Mouse (Mus musculus) midbrain, embryonic 14.5 days (tissue): ENCODE measurements around the gene Chrnb1. TPM values are rescaled to one million over a fixed set of nuclear protein-coding genes. Genes with fewer than 3 reads are reported as not detected.

ENCODE experiments used
- ATAC-seq: fragments of 200-750 bp; cut with Nextera tagmentation; 2 replicates; pipeline ENCODE4 v1.8.0; 2017; ENCODE audit warnings: moderate number of reproducible peaks, moderate library complexity; ENCODE audit not compliant: low FRiP score, low TSS enrichment
- DNase-seq: peaks from one replicate; pipeline ENCODE4 v3.0.0-alpha.2; 2015
- H3K27ac ChIP-seq: fragments of 300-500 bp; sonication (generic); replicated peaks from 2 replicates; pipeline ENCODE4 v1.5.1; 2014; ENCODE audit warnings: mild to moderate bottlenecking, low read depth, low read length, moderate library complexity
- H3K27me3 ChIP-seq: fragments of 300-500 bp; sonication (generic); 2 replicates; pipeline ENCODE4 v1.6.1; 2014; ENCODE audit warnings: low read length, control low read depth, mixed read lengths; ENCODE audit not compliant: control insufficient read depth, insufficient read depth
- H3K36me3 ChIP-seq: fragments of 300-500 bp; sonication (generic); 2 replicates; pipeline ENCODE4 v1.6.1; 2014; ENCODE audit warnings: low read length, control low read depth; ENCODE audit not compliant: control insufficient read depth, insufficient read depth
- H3K4me1 ChIP-seq: fragments of 300-500 bp; sonication (generic); 2 replicates; pipeline ENCODE4 v1.6.1; 2014; ENCODE audit warnings: mild to moderate bottlenecking, antibody characterized with exemption, low read length, control low read depth; ENCODE audit not compliant: control insufficient read depth, insufficient read depth
- H3K4me2 ChIP-seq: fragments of 300-500 bp; sonication (generic); 2 replicates; pipeline ENCODE4 v1.6.1; 2014; ENCODE audit warnings: mild to moderate bottlenecking, low read length, moderate library complexity
- H3K4me3 ChIP-seq: fragments of 300-500 bp; sonication (generic); replicated peaks from 2 replicates; pipeline ENCODE4 v1.5.1; 2014; ENCODE audit warnings: low read depth, low read length
- H3K9ac ChIP-seq: fragments of 300-500 bp; sonication (generic); replicated peaks from 2 replicates; pipeline ENCODE4 v1.6.1; 2014; ENCODE audit warnings: mild to moderate bottlenecking, low read length, moderate library complexity
- H3K9me3 ChIP-seq: fragments of 300-500 bp; sonication (generic); 2 replicates; pipeline ENCODE4 v1.6.1; 2016; ENCODE audit warnings: low read length, control low read depth, mixed read lengths; ENCODE audit not compliant: control insufficient read depth
- WGBS: fragments of 180-500 bp; shearing (Covaris S2); extraction: QIAGEN DNeasy Blood & Tissue Kit; methylation state at CpG from one replicate; pipeline ENCODE4 v1.1.7; 2014; 5-methylcytosine and 5-hydroxymethylcytosine counted together
- polyA plus RNA-seq: library from polyadenylated mRNA; unstranded; fragments of >200 nt; fragmentation: Nextera tagmentation; extraction: Ambion mirVana; gene quantifications from 2 replicates; pipeline ENCODE4 v1.2.1, GENCODE M21; 2014

The Chrnb1 gene
- polyA plus RNA-seq, 1 experiment from 2014 or later = 1.3 TPM

DNA sequence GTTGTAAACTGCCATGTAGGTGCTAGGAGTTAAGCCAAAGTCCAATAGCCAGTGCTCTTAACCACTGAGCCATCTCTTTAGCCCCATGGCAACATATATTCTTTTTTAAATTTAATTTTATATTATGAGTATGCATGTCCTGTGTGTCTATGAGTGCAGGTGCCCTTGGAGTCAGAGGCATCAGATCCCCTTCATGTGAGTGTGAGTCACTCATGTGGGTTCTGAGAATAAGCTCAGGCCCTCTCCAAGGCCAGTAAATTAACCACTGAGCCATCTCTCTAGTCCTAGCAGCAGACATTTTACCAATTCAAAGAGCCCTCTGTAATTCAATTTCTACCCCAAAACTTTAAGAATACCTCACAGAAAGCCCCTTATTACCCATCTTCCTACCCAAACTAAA, 43.1 kb downstream of the Chrnb1 start:
- no peak overlapping the region; the same call in 1 of the 2 replicates for H3K9ac ChIP-seq
- no peak overlapping the region for H3K4me3 ChIP-seq
- H3K36me3 ChIP-seq = peaks cover 4% of the 10 kb centered on the region
- H3K4me2 ChIP-seq = no peak overlapping the region
- ATAC-seq (no peak), DNase-seq (no peak)
- no peaks in the 10 kb centered on the region for H3K27me3 ChIP-seq
- no peaks in the 10 kb centered on the region for H3K9me3 ChIP-seq
- peaks cover 29% of the 10 kb centered on the region for H3K4me1 ChIP-seq
- no peak overlapping the region for H3K27ac ChIP-seq

- Histone ChIP-seq H3K9me3 (no peaks in the 10 kb centered on the region), H3K4me1 (peaks cover 18% of the 10 kb centered on the region), H3K4me3 (no peak overlapping the region), H3K27me3 (no peaks in the 10 kb centered on the region), H3K4me2 (no peak overlapping the region), H3K36me3 (peaks cover 13% of the 10 kb centered on the region), H3K9ac (no peak overlapping the region), H3K27ac (no peak overlapping the region)
- WGBS = 87% methylated on average over 3 of the region's 3 CpGs
- DNase-seq (no peak), ATAC-seq (no peak)
These were observed 44.1 kb downstream of the Chrnb1 start for GRCm38 (mm10) chr11:69751635-69752034.

Other genes starting within 250 kb of the Chrnb1 start
- 4.8 and 5.7 TPM in 2 replicates for gene Dnah2, start 246.8 kb downstream of the Chrnb1 start, polyA plus RNA-seq
- 40.7 and 109 TPM in 2 replicates for gene Efnb3, start 235.7 kb downstream of the Chrnb1 start, polyA plus RNA-seq
- gene Wrap53, start 215.7 kb downstream of the Chrnb1 start, polyA plus RNA-seq = 22.5 and 22.7 TPM in 2 replicates
- gene Trp53, start 215.6 kb downstream of the Chrnb1 start, polyA plus RNA-seq = 66.1 and 69.2 TPM in 2 replicates
- 46.5 and 46.7 TPM in 2 replicates for gene Atp1b2, start 190.0 kb downstream of the Chrnb1 start, polyA plus RNA-seq
- gene Shbg, start 178.0 kb downstream of the Chrnb1 start, polyA plus RNA-seq = not detected in 2 replicates
- 21.6 and 22.5 TPM in 2 replicates for gene Sat2, start 173.9 kb downstream of the Chrnb1 start, polyA plus RNA-seq
- 35.9 and 38.4 TPM in 2 replicates for gene Fxr2, start 163.0 kb downstream of the Chrnb1 start, polyA plus RNA-seq
- gene Sox15, start 140.6 kb downstream of the Chrnb1 start, polyA plus RNA-seq = not detected in 2 replicates
- gene Mpdu1, start 133.3 kb downstream of the Chrnb1 start, polyA plus RNA-seq = 64.0 and 108 TPM in 2 replicates
- 3.7 and 7.9 TPM in 2 replicates for gene Cd68, start 129.8 kb downstream of the Chrnb1 start, polyA plus RNA-seq
- 707 and 863 TPM in 2 replicates for gene Eif4a1, start 123.5 kb downstream of the Chrnb1 start, polyA plus RNA-seq
- gene Senp3, start 113.9 kb downstream of the Chrnb1 start, polyA plus RNA-seq = 93.3 and 103 TPM in 2 replicates
- gene Tnfsf13, start 110.2 kb downstream of the Chrnb1 start, polyA plus RNA-seq = 0.16 and 0.25 TPM in 2 replicates
- 1.6 and 3.0 TPM in 2 replicates for gene Tnfsf12, start 100.1 kb downstream of the Chrnb1 start, polyA plus RNA-seq
- gene Tnfsfm13, start 99.8 kb downstream of the Chrnb1 start, polyA plus RNA-seq = 0.51 and 1.1 TPM in 2 replicates
- 20.0 and 30.7 TPM in 2 replicates for gene Polr2a, start 37.3 kb downstream of the Chrnb1 start, polyA plus RNA-seq
- 0.14 TPM in 1 of 2 replicates, not detected in the other for gene Slc35g3, start 34.0 kb downstream of the Chrnb1 start, polyA plus RNA-seq
- gene Zbtb4, start 30.0 kb downstream of the Chrnb1 start, polyA plus RNA-seq = 3.8 and 4.2 TPM in 2 replicates
- 3.2 and 3.6 TPM in 2 replicates for gene Fgf11, start 5.9 kb upstream of the Chrnb1 start, polyA plus RNA-seq
- 0.58 and 0.82 TPM in 2 replicates for gene Tmem102, start 9.7 kb upstream of the Chrnb1 start, polyA plus RNA-seq
- gene Gm39566, start 19.4 kb upstream of the Chrnb1 start, polyA plus RNA-seq = not detected in 2 replicates
- not detected in 2 replicates for gene Spem2, start 22.5 kb upstream of the Chrnb1 start, polyA plus RNA-seq
- 0.49 and 0.85 TPM in 2 replicates for gene Spem1, start 26.2 kb upstream of the Chrnb1 start, polyA plus RNA-seq
- 25.1 and 32.4 TPM in 2 replicates for gene Nlgn2, start 41.8 kb upstream of the Chrnb1 start, polyA plus RNA-seq
- gene Tmem256, start 42.6 kb upstream of the Chrnb1 start, polyA plus RNA-seq = 313 and 417 TPM in 2 replicates
- 41.3 and 51.9 TPM in 2 replicates for gene Plscr3, start 50.4 kb upstream of the Chrnb1 start, polyA plus RNA-seq
- not detected in 2 replicates for gene Tnk1, start 62.8 kb upstream of the Chrnb1 start, polyA plus RNA-seq
- not detected in 2 replicates for gene Tmem95, start 82.1 kb upstream of the Chrnb1 start, polyA plus RNA-seq
- gene Kctd11, start 85.5 kb upstream of the Chrnb1 start, polyA plus RNA-seq = 0.74 and 1.0 TPM in 2 replicates
- gene Acap1, start 99.6 kb upstream of the Chrnb1 start, polyA plus RNA-seq = 0.17 and 0.30 TPM in 2 replicates
- gene 2810408A11Rik, start 105.0 kb upstream of the Chrnb1 start, polyA plus RNA-seq = 9.4 and 13.0 TPM in 2 replicates
- 27.5 and 29.0 TPM in 2 replicates for gene Neurl4, start 105.1 kb upstream of the Chrnb1 start, polyA plus RNA-seq
- gene Gps2, start 117.9 kb upstream of the Chrnb1 start, polyA plus RNA-seq = 56.4 and 62.4 TPM in 2 replicates
- 1,083 and 1,099 TPM in 2 replicates for gene Eif5a, start 126.0 kb upstream of the Chrnb1 start, polyA plus RNA-seq
- 4.3 and 10.4 TPM in 2 replicates for gene Ybx2, start 139.9 kb upstream of the Chrnb1 start, polyA plus RNA-seq
- 2.2 and 4.5 TPM in 2 replicates for gene Slc2a4, start 152.2 kb upstream of the Chrnb1 start, polyA plus RNA-seq
- 0.20 TPM in 1 of 2 replicates, not detected in the other for gene Cldn7, start 168.8 kb upstream of the Chrnb1 start, polyA plus RNA-seq
- 24.4 and 39.0 TPM in 2 replicates for gene Ctdnep1, start 185.2 kb upstream of the Chrnb1 start, polyA plus RNA-seq
- 162 and 193 TPM in 2 replicates for gene Elp5, start 186.6 kb upstream of the Chrnb1 start, polyA plus RNA-seq
- 616 and 626 TPM in 2 replicates for gene Gabarap, start 195.2 kb upstream of the Chrnb1 start, polyA plus RNA-seq
- gene Phf23, start 199.8 kb upstream of the Chrnb1 start, polyA plus RNA-seq = 41.3 and 48.9 TPM in 2 replicates
- 22.9 and 23.0 TPM in 2 replicates for gene Dvl2, start 204.7 kb upstream of the Chrnb1 start, polyA plus RNA-seq
- gene Acadvl, start 219.5 kb upstream of the Chrnb1 start, polyA plus RNA-seq = 43.2 and 49.6 TPM in 2 replicates
- gene Dlg4, start 221.0 kb upstream of the Chrnb1 start, polyA plus RNA-seq = 33.1 and 41.0 TPM in 2 replicates